Mouse (Mus musculus): ENCODE data around the gene Defb19. TPM values are rescaled to one million over a fixed set of nuclear protein-coding genes. Genes with fewer than 3 reads are reported as not detected.

Defb19 gene
- polyA plus RNA-seq, 1 experiment: not detected

- peaks cover 10% of the 10 kb centered on the region for H3K27me3 ChIP-seq (ENCODE audit: control insufficient read depth)
Measured at GRCm38 (mm10) chr2:152620367-152621134, 40.4 kb upstream of the Defb19 start.

DNA sequence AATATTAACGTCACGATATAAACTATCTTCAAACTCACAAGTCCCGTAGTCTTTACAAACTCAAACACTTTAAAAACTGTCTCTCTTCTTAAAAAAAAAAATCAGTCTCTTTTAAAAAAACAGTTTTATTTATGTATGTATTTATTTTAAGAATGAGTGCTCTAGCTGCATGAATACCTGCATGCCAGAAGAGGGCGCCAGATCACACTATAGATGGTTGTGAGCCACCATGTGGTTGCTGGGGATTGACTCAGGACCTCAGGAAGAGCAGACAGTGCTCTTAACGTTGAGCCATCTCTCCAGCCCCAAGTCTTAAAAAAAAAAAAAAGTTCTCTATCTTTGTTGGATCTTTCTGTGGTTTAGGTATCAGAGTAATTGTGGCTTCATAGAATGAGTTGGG lies 37.3 kb upstream of the Defb19 start:
- Histone ChIP-seq H3K27me3 (ENCODE audit: control insufficient read depth) (no peaks in the 10 kb centered on the region), H3K4me3 (replicated peaks) (no peak overlapping the region), H3K36me3 (ENCODE audit: control insufficient read depth) (no peaks in the 10 kb centered on the region), H3K9me3 (ENCODE audit: control insufficient read depth, low read length) (no peaks in the 10 kb centered on the region), H3K4me1 (ENCODE audit: control insufficient read depth) (no peaks in the 10 kb centered on the region)
- TF ChIP-seq GATA1 (IDR thresholded peaks at IDR 0.05; ENCODE audit: low read length) (no peak), TAL1 (IDR thresholded peaks at IDR 0.05; ENCODE audit: low read length) (no peak)

More at GRCm38 (mm10) chr2:152620367-152621134, 40.4 kb upstream of the Defb19 start:
- TF ChIP-seq GATA1 (IDR thresholded peaks at IDR 0.05; ENCODE audit: low read length) (no peak), TAL1 (IDR thresholded peaks at IDR 0.05; ENCODE audit: low read length) (no peak)
- Histone ChIP-seq H3K36me3 (ENCODE audit: control insufficient read depth) (no peaks in the 10 kb centered on the region), H3K9me3 (ENCODE audit: control insufficient read depth, low read length) (no peaks in the 10 kb centered on the region), H3K4me3 (replicated peaks) (no peak overlapping the region), H3K4me1 (ENCODE audit: control insufficient read depth) (no peaks in the 10 kb centered on the region)

GRCm38 (mm10) chr2:152616470-152616869 lies 36.4 kb upstream of the Defb19 start:
- Histone ChIP-seq H3K9me3 (ENCODE audit: control insufficient read depth, low read length) (no peaks in the 10 kb centered on the region), H3K4me3 (replicated peaks) (no peak overlapping the region), H3K27me3 (ENCODE audit: control insufficient read depth) (no peaks in the 10 kb centered on the region), H3K36me3 (ENCODE audit: control insufficient read depth) (no peaks in the 10 kb centered on the region), H3K4me1 (ENCODE audit: control insufficient read depth) (no peaks in the 10 kb centered on the region)
- TF ChIP-seq TAL1 (IDR thresholded peaks at IDR 0.05; ENCODE audit: low read length) (no peak), GATA1 (IDR thresholded peaks at IDR 0.05; ENCODE audit: low read length) (no peak)

GRCm38 (mm10) chr2:152615563-152615962 lies 35.5 kb upstream of the Defb19 start:
- no peaks in the 10 kb centered on the region for H3K27me3 ChIP-seq (ENCODE audit: control insufficient read depth)
- no peaks in the 10 kb centered on the region for H3K36me3 ChIP-seq (ENCODE audit: control insufficient read depth)
- no peak for TF ChIP-seq GATA1 (IDR thresholded peaks at IDR 0.05; ENCODE audit: low read length)
- TF ChIP-seq TAL1 (IDR thresholded peaks at IDR 0.05; ENCODE audit: low read length): no peak
- H3K4me3 ChIP-seq (replicated peaks): no peak overlapping the region
- no peaks in the 10 kb centered on the region for H3K4me1 ChIP-seq (ENCODE audit: control insufficient read depth)
- no peaks in the 10 kb centered on the region for H3K9me3 ChIP-seq (ENCODE audit: control insufficient read depth, low read length)

GRCm38 (mm10) chr2:152612193-152612592 lies 32.1 kb upstream of the Defb19 start:
- H3K4me3 ChIP-seq (replicated peaks): no peak overlapping the region
- no peaks in the 10 kb centered on the region for H3K27me3 ChIP-seq (ENCODE audit: control insufficient read depth)
- TF ChIP-seq GATA1 (IDR thresholded peaks at IDR 0.05; ENCODE audit: low read length) (no peak), TAL1 (IDR thresholded peaks at IDR 0.05; ENCODE audit: low read length) (no peak)
- no peaks in the 10 kb centered on the region for H3K36me3 ChIP-seq (ENCODE audit: control insufficient read depth)
- H3K4me1 ChIP-seq (ENCODE audit: control insufficient read depth): no peaks in the 10 kb centered on the region
- peaks cover 3% of the 10 kb centered on the region for H3K9me3 ChIP-seq (ENCODE audit: control insufficient read depth, low read length)

DNA sequence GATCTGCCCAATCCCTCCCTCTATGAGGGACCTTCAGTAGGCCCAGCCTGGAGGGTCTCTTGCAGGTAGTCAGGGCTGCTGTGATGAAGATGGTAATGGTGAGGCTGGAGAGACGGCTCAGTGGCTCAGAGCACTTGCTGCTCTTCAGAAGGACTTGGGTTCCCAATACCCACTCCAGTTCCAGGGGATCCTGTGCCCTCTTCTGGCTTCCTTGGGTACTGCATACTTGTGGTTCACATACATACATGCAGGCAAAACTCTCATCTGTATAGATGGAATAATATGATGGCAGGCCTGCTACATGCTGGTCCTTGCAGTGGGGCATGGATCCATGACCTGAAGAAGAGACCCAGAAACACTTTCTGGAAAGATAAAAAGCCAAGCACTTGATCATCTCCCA lies 28.6 kb upstream of the Defb19 start:
- no peaks in the 10 kb centered on the region for H3K4me1 ChIP-seq (ENCODE audit: control insufficient read depth)
- TF ChIP-seq GATA1 (IDR thresholded peaks at IDR 0.05; ENCODE audit: low read length) (no peak), TAL1 (IDR thresholded peaks at IDR 0.05; ENCODE audit: low read length) (no peak)
- H3K36me3 ChIP-seq (ENCODE audit: control insufficient read depth): no peaks in the 10 kb centered on the region
- H3K9me3 ChIP-seq (ENCODE audit: control insufficient read depth, low read length): peaks cover 3% of the 10 kb centered on the region
- H3K4me3 ChIP-seq (replicated peaks): no peak overlapping the region
- H3K27me3 ChIP-seq (ENCODE audit: control insufficient read depth): no peaks in the 10 kb centered on the region

GRCm38 (mm10) chr2:152607746-152608145 lies 27.6 kb upstream of the Defb19 start:
- TF ChIP-seq TAL1 (IDR thresholded peaks at IDR 0.05; ENCODE audit: low read length): no peak
- no peaks in the 10 kb centered on the region for H3K4me1 ChIP-seq (ENCODE audit: control insufficient read depth)
- no peaks in the 10 kb centered on the region for H3K27me3 ChIP-seq (ENCODE audit: control insufficient read depth)
- peaks cover 3% of the 10 kb centered on the region for H3K9me3 ChIP-seq (ENCODE audit: control insufficient read depth, low read length)
- H3K4me3 ChIP-seq (replicated peaks): no peak overlapping the region
- no peaks in the 10 kb centered on the region for H3K36me3 ChIP-seq (ENCODE audit: control insufficient read depth)

DNA sequence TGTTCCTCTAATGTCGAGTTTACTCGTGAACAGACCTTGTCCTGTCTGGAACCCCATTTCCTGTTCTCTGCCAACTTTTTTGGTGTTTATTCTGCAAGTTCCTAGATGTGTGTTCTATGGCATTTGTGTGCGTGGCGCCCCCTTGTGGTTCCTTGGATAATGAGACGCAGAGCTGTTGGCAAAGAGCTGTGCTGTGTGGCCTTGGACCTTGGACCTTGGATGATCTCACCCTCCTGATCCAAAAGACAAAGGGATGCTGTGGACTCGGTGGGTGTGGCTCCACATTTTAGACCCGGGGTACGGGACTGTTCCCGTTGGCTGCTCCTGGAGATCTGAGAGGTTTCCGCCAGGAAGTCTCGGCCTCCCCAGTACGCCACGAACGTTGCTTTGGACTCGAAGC lies 23.9 kb upstream of the Defb19 start, which contains the start of gene Defb36:
Gene Defb36, plus strand, starts transcription at position 271 of the 400 bp plus-strand sequence.
- Histone ChIP-seq H3K27me3 (ENCODE audit: control insufficient read depth) (no peaks in the 10 kb centered on the region), H3K36me3 (ENCODE audit: control insufficient read depth) (no peaks in the 10 kb centered on the region), H3K9me3 (ENCODE audit: control insufficient read depth, low read length) (peaks cover 14% of the 10 kb centered on the region), H3K4me3 (replicated peaks) (no peak within 1 kb of the TSS), H3K4me1 (ENCODE audit: control insufficient read depth) (no peaks in the 10 kb centered on the region)
- no peak for TF ChIP-seq TAL1 (IDR thresholded peaks at IDR 0.05; ENCODE audit: low read length)
- TF ChIP-seq GATA1 (IDR thresholded peaks at IDR 0.05; ENCODE audit: low read length): no peak

DNA sequence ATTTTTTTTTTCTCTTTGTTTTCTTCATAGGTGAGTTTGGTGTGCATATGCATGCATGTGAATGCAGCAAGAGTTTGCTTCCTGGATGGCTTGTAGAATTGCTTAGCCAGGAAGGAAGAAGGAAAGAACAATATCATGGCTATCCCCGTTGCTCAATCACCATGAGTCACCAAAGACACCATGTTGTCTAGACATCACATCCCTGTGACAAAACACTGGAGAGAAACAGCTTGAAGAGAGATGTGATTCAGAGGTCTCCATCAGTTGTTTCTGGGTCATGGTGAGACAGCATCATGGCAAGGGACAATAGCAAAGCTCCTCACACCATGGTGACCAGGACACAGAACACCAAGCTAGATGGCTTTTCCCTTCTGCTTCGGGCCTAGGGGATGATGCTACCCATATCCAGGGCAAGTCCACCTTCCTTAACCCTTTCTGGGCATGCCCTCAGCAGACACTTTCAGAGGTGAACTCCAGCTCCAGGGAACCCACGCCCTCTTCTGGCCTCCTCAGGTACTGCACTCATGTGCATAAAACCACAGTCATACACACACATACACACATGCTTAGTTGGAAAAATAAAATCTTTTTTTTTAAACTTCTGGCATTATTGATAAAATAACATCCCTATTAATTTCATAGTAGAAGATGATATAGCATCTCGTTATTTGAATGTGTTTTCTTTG lies 21.3 kb upstream of the Defb19 start:
- no peak overlapping the region for H3K4me3 ChIP-seq (replicated peaks)
- H3K4me1 ChIP-seq (ENCODE audit: control insufficient read depth): no peaks in the 10 kb centered on the region
- H3K27me3 ChIP-seq (ENCODE audit: control insufficient read depth): no peaks in the 10 kb centered on the region
- peaks cover 11% of the 10 kb centered on the region for H3K9me3 ChIP-seq (ENCODE audit: control insufficient read depth, low read length)
- no peaks in the 10 kb centered on the region for H3K36me3 ChIP-seq (ENCODE audit: control insufficient read depth)
- no peak for TF ChIP-seq TAL1 (IDR thresholded peaks at IDR 0.05; ENCODE audit: low read length)
- TF ChIP-seq GATA1 (IDR thresholded peaks at IDR 0.05; ENCODE audit: low read length): no peak
